ENCODE assay signal across 32 mouse cellular contexts in genomic region chr14:75665430-75666180, GRCm38 (mm10). TPM values are rescaled to one million over a fixed set of nuclear protein-coding genes. Genes with fewer than 3 reads are reported as not detected.
DNase-seq lines count a peak whose midpoint lies in the region; ATAC-seq and TF ChIP-seq lines count a peak whose summit lies in the region.
"Had no signal": no experiment of that assay in that cellular context is flagged by ENCODE, and none has a peak within 500 bp of the region (broad histone marks: within the 10 kb centered on the region; RNA-seq: fewer than 3 reads in every experiment).

No protein-coding gene starts in this region.

- ATAC-seq in kidney, embryonic 15.5 days (replicated peaks; ENCODE audit: low FRiP score), result peak; percentile 68
- ATAC-seq in Patski, result peak; percentile 88
- ATAC-seq: forebrain, embryonic 14.5 days; forebrain, postnatal 0 days; hindbrain, postnatal 0 days had no signal

- WGBS in kidney, adult 2 months, result 33% methylated on average over 2 of the region's 2 CpGs
- 54% methylated on average over 2 of the region's 2 CpGs for WGBS in kidney, embryonic 15.5 days

- no peaks in the 10 kb centered on the region for H3K9me3 ChIP-seq in kidney, embryonic 15.5 days (replicated peaks)
- H3K9me3 ChIP-seq: embryonic facial prominence, embryonic 12.5 days; embryonic facial prominence, embryonic 15.5 days; heart, embryonic 12.5 days; heart, embryonic 15.5 days had no signal

- CTCF ChIA-PET in Patski (lab: Charles Lee), result no interaction called here

- TF ChIP-seq CTCF in kidney, adult 2 months (conservative IDR thresholded peaks at IDR 0.05; ENCODE audit: insufficient read depth, insufficient read length, low read depth, low read length), result no peak
- TF ChIP-seq CTCF in Patski (IDR thresholded peaks at IDR 0.05), result no peak

- TF ChIP-seq POLR2A in kidney, adult 2 months (IDR thresholded peaks at IDR 0.05; ENCODE audit: low read depth, low read length), result no peak

- no peak overlapping the region for H3K4me3 ChIP-seq in kidney, adult 2 months (ENCODE audit: insufficient read depth, low read depth, low read length)
- no peak overlapping the region for H3K4me3 ChIP-seq in kidney, embryonic 15.5 days (replicated peaks)
- H3K4me3 ChIP-seq: embryonic facial prominence, embryonic 12.5 days; embryonic facial prominence, embryonic 15.5 days; gastrocnemius, adult 2 months; heart, embryonic 12.5 days; heart, embryonic 15.5 days had no signal

- POLR2A ChIA-PET in Patski (lab: Charles Lee), result interaction anchor here (0.6 kb wide), 1 partner anchor 762 kb away, joined by 6 read pairs; no protein-coding TSS in a partner anchor

- peaks cover 4% of the 10 kb centered on the region; the same call in 1 of the 2 replicates for H3K4me1 ChIP-seq in kidney, adult 2 months (ENCODE audit: control insufficient read depth, insufficient read depth, low read length)
- H3K4me1 ChIP-seq in kidney, embryonic 15.5 days, result peaks cover 17% of the 10 kb centered on the region
- H3K4me1 ChIP-seq: embryonic facial prominence, embryonic 12.5 days had no signal

- no peak overlapping the region for H3K9ac ChIP-seq in kidney, embryonic 15.5 days
- H3K9ac ChIP-seq: embryonic facial prominence, embryonic 12.5 days; embryonic facial prominence, embryonic 15.5 days; forebrain, postnatal 0 days; heart, embryonic 12.5 days; heart, embryonic 15.5 days; hindbrain, embryonic 14.5 days had no signal

- no peak overlapping the region for H3K27ac ChIP-seq in kidney, adult 2 months (ENCODE audit: insufficient read depth, low read depth, low read length)
- peak overlapping the region; percentile 48 for H3K27ac ChIP-seq in kidney, embryonic 15.5 days
- H3K27ac ChIP-seq: embryonic facial prominence, embryonic 12.5 days; embryonic facial prominence, embryonic 15.5 days; gastrocnemius, adult 2 months; heart, embryonic 15.5 days; hindbrain, embryonic 14.5 days; hindbrain, postnatal 0 days had no signal

- no peaks in the 10 kb centered on the region for H3K27me3 ChIP-seq in kidney, adult 2 months (replicated peaks; ENCODE audit: control insufficient read depth, insufficient read depth, low read length)
- H3K27me3 ChIP-seq in kidney, embryonic 15.5 days, result no peaks in the 10 kb centered on the region
- H3K27me3 ChIP-seq in Patski, result no peaks in the 10 kb centered on the region
- H3K27me3 ChIP-seq: embryonic facial prominence, embryonic 12.5 days; embryonic facial prominence, embryonic 15.5 days; heart, embryonic 15.5 days had no signal

- peak; percentile 51 for DNase-seq in kidney, adult 2 months
- DNase-seq in kidney, adult 18-20 months, result no peak
- no peak for DNase-seq in kidney, adult 8-10 months
- peak; percentile 58 for DNase-seq in Patski (ENCODE audit: low read depth, low spot score)
- DNase-seq in heart, adult 18-20 months, result no peak
- DNase-seq: adrenal gland, postnatal 10 days; adrenal gland, postnatal 36 days; cerebellum, adult 11 months; cerebellum, adult 2 months; cerebellum, adult 9-11 months; cerebellum, postnatal 25 days; forebrain, postnatal 0 days; gastrocnemius, adult 2 months; gastrocnemius, postnatal 14 days; heart, adult 11 months; heart, postnatal 10 days; heart, postnatal 4 days had no signal

- no peak overlapping the region for H3K4me2 ChIP-seq in kidney, embryonic 15.5 days
- H3K4me2 ChIP-seq: embryonic facial prominence, embryonic 12.5 days; embryonic facial prominence, embryonic 15.5 days; heart, embryonic 12.5 days; heart, embryonic 15.5 days; hindbrain, embryonic 14.5 days had no signal

- in situ Hi-C loops in Patski (cut with MboI; ENCODE audit: low pct_unique_long_range_greater_than_20kb), result no loop called here

- H3K36me3 ChIP-seq in kidney, adult 2 months (ENCODE audit: control insufficient read depth, insufficient read depth, low read length), result no peaks in the 10 kb centered on the region
- H3K36me3 ChIP-seq in kidney, embryonic 15.5 days, result no peaks in the 10 kb centered on the region
- H3K36me3 ChIP-seq: embryonic facial prominence, embryonic 12.5 days; embryonic facial prominence, embryonic 15.5 days; heart, embryonic 12.5 days; heart, embryonic 15.5 days had no signal

RNA-seq across cellular contexts. Expression of gene Erich6b, which starts 23.5 kb away (rescaled TPM):
- not detected in 2 replicates for polyA plus RNA-seq in kidney, adult 2 months (2012; rRNA removed)
- 0.51 and 0.79 TPM in 2 replicates for polyA plus RNA-seq in kidney, embryonic 15.5 days (2015; fragmentation: Nextera tagmentation; extraction: Ambion mirVana)
- not detected for polyA plus RNA-seq in Patski (2021)
- not detected for total RNA-seq in heart, adult 18-20 months (2021)
- total RNA-seq: adrenal gland, adult 18-20 months; adrenal gland, postnatal 10 days; adrenal gland, postnatal 36 days; common myeloid progenitor, adult 5-6 weeks; ES-E14; forebrain, postnatal 0 days; gastrocnemius, adult 2 months; gastrocnemius, postnatal 14 days; gastrocnemius, postnatal 4 days; heart, postnatal 10 days; heart, postnatal 4 days; hindbrain, postnatal 0 days had no signal
- polyA plus RNA-seq: cerebellum, adult 2 months; embryonic facial prominence, embryonic 12.5 days; embryonic facial prominence, embryonic 15.5 days; forebrain, embryonic 11.5 days; forebrain, embryonic 14.5 days; forebrain, postnatal 0 days; frontal cortex, adult 2 months; heart, embryonic 12.5 days; heart, embryonic 15.5 days; hindbrain, embryonic 11.5 days; hindbrain, embryonic 14.5 days; hindbrain, postnatal 0 days had no signal

Comparison
In these comparisons a context has a peak if more than half of its experiments do, and no peak if none do; other contexts are left out.
1. DNase-seq: peak in kidney, adult 2 months (single experiment) and Patski (single experiment); none in kidney, adult 18-20 months (single experiment), kidney, adult 8-10 months (0 of 2) and heart, adult 18-20 months (0 of 2).